Mouse (Mus musculus) brown adipose tissue, adult 24 weeks (tissue): ENCODE measurements around the gene Klc4. TPM values are rescaled to one million over a fixed set of nuclear protein-coding genes. Genes with fewer than 3 reads are reported as not detected.

ENCODE experiments used
- H3K27ac ChIP-seq: fragments of 200-500 bp; replicated peaks from 2 replicates; pipeline ENCODE4 v1.5.1; 2012; ENCODE audit warnings: low read depth, mild to moderate bottlenecking, low read length
- H3K4me1 ChIP-seq: fragments of 200-500 bp; 2 replicates; pipeline ENCODE4 v1.6.1; 2012; ENCODE audit warnings: low read length, mixed read lengths; ENCODE audit not compliant: control insufficient read depth, insufficient read depth, insufficient read length
- H3K4me3 ChIP-seq: fragments of 200-500 bp; 2 replicates; pipeline ENCODE4 v1.5.1; 2012; ENCODE audit warnings: low read depth, mild to moderate bottlenecking, low read length, moderate library complexity; ENCODE audit not compliant: insufficient read depth
- polyA plus RNA-seq: library from polyadenylated mRNA; stranded (reverse); fragments of >200 nt; gene quantifications from 2 replicates; pipeline ENCODE4 v1.2.4, GENCODE M21; 2012; ENCODE audit not compliant: missing spikeins, insufficient read depth, insufficient read length

Klc4 gene
- polyA plus RNA-seq, 1 experiment = 15.7 TPM

DNA sequence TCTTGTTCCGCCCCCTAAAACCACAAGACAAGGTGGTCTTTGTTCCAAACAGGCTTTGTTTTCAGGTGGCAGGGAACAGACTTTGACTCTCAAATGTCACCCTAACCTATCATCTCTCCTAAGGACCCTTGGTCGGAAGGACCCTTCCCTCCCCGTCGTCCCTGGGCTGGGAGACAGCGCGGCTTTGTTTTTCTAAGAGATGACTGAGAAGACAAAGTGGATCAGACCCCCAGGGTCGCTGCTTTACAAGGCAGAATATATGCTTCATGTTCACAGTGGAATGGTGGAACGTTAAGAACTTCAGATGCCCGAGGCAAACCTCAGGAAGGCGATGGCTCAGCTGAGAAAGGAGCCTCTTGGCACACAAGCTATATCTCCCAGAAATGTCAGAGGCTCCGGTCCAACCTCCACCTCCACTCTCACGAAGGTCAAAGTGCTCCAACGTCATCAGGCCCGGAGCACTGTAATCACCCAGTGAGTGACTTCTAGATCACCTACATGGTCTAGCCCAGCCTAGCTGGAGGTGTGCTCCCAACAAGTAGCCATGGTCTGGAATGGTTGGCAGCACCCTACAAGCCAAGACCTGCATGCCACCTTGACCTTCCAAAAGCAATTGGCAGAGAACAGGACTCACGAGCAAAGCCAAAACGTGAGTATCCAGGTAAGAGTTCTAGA is 26.0 kb downstream of the Klc4 start:
- no peak overlapping the region for H3K27ac ChIP-seq
- no peak overlapping the region for H3K4me3 ChIP-seq
- no peaks in the 10 kb centered on the region for H3K4me1 ChIP-seq

DNA sequence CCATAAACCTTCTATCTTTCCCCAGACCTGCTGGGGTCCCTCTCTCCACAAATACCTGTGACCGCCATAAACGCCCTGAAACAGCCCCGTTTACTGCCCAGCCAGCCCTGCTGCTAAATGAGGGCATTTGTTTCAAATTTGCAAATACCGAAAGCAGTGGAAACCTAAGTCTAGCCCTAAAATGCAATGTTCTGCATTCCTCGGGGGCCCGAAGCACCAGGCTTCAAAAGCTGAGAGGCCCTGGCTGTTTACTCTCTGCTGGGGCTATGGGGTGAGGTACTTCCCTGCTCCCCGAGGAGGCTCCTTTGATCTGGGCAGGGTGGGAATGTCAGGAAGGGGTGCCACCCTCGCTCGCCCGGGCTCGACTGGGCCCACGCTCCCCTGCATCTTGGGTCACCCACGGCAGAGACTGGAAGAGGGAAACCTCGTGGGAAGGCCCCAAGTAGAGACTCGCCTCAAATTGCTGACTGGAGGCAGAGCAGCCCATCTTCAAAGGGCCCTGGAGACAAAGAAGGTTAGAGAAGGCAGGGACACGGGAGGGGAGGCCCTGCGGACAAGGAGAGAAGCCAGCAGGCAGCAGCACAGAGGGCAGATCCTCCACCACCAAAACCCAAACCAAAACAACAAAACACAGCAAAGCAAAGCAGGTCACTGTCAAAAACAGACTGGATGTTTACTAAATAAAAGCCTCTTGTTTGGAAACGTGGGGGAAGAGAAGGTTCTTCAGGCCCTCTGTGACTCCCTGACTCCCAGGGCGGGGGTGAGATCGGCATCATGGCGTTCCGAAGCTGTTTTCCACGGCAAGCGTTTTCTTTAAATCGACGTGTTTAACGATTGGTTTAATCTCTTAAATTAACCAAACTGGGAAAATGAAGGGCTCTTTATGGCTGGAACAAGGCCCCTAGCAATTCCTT is 26.8 kb downstream of the Klc4 start:
- no peaks in the 10 kb centered on the region for H3K4me1 ChIP-seq
- no peak overlapping the region for H3K27ac ChIP-seq
- H3K4me3 ChIP-seq = no peak overlapping the region

DNA sequence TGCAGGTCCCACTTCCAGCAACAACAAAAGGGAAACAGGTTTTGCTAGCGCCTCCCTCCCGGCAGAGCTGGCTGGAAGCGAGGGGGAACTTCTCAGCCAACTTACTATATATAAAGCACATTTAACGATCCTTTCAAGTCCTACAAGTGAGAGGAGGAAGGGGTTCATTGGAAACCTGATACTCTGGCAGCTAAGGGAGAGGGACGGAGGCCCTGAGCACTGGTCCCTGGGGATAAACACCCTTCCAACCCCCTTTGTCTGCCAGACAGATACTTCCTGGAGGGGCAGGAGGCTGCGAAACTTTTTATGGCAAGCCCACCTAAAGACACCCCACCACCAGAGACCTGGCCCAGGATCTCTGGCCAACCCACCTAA is 27.4 kb downstream of the Klc4 start:
- H3K4me1 ChIP-seq = no peaks in the 10 kb centered on the region
- no peak overlapping the region for H3K27ac ChIP-seq
- H3K4me3 ChIP-seq = no peak overlapping the region

DNA sequence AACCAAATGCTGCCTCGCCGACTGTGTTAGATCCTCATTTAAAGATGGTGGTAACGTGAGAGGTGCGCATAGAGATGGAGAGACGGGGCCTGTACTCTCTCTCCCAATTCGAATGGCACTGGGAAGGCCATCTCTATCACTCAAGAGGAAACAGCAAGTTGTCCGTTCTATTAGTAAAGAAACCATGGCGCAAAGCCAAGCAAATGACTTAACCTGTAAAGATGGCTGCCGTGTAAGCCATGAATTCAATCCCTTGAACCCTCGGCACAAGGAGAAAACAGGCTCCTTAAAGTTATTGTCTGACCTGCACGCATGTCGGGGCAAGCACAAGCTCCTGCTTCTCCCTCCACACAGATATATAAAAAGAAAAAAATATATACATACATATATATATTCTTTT is 28.0 kb downstream of the Klc4 start:
- Histone ChIP-seq H3K4me1 (no peaks in the 10 kb centered on the region), H3K4me3 (no peak overlapping the region), H3K27ac (no peak overlapping the region)

DNA sequence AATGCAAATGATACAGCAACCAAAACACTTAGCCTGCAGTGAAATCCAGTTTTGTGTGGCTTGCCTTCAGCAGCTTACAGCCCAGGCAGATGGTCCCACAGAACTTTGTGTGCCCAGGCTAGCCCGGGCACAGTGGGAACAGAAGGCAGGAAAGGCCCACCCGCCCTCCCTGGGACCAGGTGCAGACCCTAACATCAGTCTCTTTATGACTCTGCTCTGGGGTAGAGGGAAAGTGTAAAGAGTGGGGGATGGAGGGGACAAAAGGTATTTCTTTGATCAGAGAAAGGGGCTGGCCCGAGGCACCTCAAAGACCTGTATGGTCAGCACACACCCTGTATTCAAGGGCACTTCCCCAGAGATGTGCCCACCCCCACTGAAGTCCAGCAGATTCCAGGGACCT is 32.6 kb downstream of the Klc4 start:
- Histone ChIP-seq H3K4me1 (no peaks in the 10 kb centered on the region), H3K4me3 (no peak overlapping the region), H3K27ac (no peak overlapping the region)

DNA sequence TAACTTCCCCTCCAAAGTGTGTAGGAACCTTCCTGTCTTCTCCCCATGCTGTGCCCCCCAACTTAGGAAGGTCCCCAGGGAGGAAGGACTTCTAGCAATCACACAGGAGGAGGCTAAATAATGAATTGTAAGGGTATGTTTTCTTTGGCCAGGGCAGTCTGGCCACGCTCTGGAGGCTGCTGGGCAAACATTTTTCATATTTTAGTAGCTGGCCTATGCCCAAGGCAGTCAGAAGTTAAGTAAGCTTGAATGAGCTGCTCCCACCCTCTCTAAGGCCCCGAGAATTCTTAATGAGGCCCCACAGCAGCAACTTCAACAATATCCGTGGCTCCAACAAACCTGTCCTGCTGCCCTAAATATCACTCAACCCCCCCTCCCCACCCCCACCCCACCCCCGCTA is 33.0 kb downstream of the Klc4 start:
- Histone ChIP-seq H3K4me3 (no peak overlapping the region), H3K4me1 (no peaks in the 10 kb centered on the region), H3K27ac (no peak overlapping the region)

DNA sequence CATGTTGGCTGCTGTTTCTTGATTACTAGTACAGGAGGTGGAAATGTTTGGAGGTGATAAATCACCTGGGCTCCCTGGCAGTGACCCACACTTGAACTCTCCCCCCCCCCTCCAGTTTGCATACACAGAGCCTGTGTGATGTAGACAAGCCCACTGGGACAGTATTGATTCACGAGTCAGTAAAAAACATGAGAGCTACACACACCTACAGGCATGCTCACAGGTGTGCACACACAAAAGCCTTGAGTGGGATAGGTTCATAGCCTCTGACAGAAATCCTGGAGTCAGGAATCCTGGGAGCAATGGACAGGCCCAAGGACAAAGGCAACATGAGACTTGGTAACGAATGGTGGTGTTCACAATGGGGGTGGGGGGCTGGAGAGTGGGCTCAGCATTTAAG is 33.6 kb downstream of the Klc4 start:
- Histone ChIP-seq H3K4me1 (no peaks in the 10 kb centered on the region), H3K27ac (no peak overlapping the region), H3K4me3 (no peak overlapping the region)

DNA sequence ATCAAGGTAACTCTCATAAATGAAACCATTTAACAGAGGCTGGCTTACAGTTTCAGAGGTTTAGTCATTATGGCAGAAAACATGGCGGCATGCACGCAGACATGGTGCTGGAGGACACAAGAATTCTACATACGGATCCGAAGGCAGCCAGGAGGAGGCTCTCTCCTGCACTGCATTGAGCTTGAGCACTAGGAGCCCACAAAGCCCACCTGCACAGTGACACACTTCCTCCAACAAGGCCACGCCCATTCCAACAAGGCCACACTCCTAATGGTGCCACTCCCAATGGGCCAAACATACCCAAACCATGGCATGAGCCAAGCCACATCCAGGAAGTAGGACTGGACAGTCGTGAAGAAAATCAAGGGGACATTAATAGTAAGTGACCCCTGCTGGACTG is 34.5 kb downstream of the Klc4 start:
- H3K4me1 ChIP-seq = no peaks in the 10 kb centered on the region

DNA sequence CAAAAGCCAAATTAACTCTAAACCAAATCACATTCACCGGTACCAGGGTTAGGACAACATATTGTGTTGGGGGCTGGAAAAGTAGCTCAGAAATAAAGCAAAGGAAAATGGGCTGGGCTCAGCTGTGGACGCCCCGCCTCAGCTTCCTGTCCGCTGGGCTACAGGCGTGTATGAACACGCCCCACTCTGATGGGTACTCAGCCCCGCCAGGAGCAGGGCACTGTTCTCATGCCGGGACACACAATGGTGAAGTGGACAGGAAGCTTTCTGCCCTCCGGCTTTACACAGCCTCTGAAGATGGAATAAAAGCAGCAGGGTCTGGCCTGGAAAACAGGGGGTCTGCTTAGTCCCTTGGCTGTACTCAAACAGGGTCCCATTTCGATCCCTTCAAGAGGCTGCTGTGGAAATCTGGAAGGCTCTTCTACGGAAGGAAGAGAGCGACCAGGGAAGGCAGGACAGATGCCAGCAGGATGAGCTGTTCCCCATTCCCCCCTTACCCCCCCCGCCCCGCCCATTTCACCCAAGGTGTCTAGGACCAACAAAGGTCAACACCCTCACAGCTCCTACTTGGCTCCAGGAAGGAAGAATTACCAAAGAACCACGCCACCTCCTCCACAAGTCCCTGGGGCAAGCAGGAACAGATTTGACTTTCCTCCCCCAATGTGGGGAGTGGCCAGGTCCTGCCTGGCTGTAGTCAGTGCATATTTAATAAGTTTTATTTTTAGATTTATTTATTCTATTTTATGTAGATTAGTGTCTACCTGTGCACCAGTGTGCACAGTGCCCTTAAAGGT is 35.9 kb downstream of the Klc4 start:
- H3K27ac ChIP-seq = peak overlapping the region; percentile 57; the same call in 1 of the 2 replicates
- H3K4me1 ChIP-seq = no peaks in the 10 kb centered on the region
- H3K4me3 ChIP-seq = peak overlapping the region; percentile 50

More for the DNA sequence above, 34.5 kb downstream of the Klc4 start:
- no peak overlapping the region for H3K27ac ChIP-seq
- no peak overlapping the region for H3K4me3 ChIP-seq

DNA sequence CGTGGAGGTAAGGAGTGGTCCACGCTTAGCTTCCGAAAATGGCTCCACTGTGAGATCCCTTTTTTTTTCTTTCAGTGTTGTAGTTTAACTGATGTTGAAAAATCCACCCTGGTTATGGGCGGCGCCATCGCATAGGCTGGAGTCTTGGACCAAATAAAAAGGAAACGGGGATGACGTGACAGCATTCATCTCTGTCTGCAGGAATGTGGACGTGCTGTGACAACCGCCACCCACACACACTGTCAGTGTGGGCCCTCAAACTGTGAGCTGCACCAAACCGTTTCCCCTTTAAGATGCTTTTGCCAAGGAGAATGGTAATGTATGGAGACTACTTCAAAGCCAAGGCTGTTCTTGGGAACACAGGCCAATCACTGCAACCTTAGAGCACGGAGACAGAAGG is 39.8 kb downstream of the Klc4 start:
- Histone ChIP-seq H3K4me3 (no peak overlapping the region), H3K27ac (no peak overlapping the region), H3K4me1 (no peaks in the 10 kb centered on the region)

DNA sequence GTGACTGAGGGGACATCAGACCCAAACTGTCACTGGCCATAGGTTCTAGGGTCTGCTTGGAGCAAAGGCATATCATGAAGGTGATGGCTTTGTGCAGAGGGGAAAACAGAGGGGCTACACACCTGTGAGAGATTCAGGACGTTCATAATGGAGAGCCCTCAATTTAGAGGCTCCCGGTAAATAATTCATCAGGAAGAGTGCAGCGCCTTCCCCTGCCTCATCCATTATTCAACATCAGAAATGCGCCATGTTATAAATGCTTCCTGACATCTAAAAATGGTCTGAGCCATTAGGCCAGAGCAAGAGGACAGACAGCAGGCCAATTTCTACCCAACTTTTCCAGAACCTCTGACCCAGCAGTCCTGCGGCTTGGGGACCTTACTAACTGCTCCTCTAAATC is 40.7 kb downstream of the Klc4 start:
- Histone ChIP-seq H3K4me3 (no peak overlapping the region), H3K4me1 (no peaks in the 10 kb centered on the region), H3K27ac (no peak overlapping the region)

DNA sequence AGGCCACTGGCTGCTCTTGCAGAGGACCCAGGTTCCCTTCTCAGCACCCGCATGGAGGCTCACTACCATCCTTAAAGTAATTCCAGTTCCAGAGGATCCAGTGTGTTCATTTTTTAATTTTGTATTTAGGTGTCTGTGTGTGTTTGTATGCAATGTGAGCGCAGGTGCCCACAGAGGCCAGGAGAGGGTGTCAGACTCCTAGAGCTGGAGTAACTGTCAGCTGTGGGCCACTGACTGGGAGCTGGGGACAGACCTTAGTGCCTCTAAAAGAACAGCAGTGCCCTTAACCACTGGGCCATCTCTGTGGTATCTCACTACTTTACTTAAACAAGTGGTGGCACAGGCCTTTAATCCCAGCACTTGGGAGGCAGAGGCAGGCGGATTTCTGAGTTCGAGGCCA is 42.6 kb downstream of the Klc4 start:
- H3K4me1 ChIP-seq = no peaks in the 10 kb centered on the region
- no peak overlapping the region for H3K27ac ChIP-seq
- H3K4me3 ChIP-seq = no peak overlapping the region

DNA sequence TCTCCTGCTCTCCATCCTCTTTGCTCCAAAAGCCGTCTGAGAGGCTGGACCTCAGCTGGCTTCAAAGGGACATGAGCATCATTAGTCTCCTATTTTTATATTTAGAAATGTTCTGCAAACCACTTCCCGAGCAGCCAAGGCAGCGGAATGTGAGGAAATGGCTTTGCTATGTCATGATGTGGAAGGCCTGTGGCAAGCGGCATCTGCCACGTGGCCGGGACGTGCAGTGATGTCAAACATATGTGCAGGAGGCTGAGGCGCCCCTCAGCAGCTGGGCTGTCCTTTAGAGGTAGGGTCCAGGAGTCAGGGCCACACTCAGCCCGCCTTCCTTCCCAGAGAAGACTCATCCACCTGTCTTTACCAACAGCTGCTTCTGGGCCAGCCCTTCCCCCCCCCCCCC is 43.6 kb downstream of the Klc4 start:
- Histone ChIP-seq H3K4me1 (no peaks in the 10 kb centered on the region), H3K4me3 (no peak overlapping the region), H3K27ac (no peak overlapping the region)

DNA sequence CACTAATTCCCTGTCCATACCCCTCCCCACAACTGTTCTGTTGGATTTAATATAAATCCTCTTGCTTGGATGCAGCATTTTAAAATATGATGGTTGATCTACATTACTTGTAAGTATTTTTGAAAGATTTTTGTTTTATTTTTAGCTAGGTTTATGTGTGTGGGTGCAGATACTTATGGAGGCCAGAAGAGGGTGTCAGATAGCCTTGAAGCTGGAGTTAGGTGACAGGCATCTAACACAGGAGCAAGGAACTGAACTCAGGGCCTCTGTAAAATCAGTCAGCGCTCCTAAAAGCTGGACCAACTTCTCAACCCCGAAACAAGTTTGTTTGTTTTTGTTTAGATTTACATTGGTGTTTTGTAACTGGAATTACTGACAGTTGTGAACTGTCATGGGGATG is 45.3 kb downstream of the Klc4 start:
- Histone ChIP-seq H3K27ac (no peak overlapping the region), H3K4me1 (no peaks in the 10 kb centered on the region), H3K4me3 (no peak overlapping the region)

DNA sequence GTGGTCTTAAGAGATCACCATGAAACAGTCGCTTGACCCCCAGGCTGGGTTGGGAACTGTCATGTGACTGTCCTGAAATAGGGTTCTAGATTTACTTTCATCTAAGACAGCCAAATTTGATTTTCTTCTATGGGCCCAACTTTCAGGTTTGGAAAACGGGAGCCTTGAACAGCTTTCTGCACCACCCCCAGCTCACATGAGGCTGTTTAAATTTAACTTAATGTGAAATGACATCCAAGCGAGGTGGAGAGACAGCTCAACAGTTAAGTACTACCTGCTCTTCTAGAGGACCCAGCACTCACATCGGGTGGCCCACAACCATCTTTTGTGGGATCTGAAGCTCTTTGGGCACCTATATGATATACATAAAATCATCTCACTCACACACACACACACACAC is 46.9 kb downstream of the Klc4 start:
- H3K4me1 ChIP-seq = no peaks in the 10 kb centered on the region
- no peak overlapping the region for H3K27ac ChIP-seq
- no peak overlapping the region for H3K4me3 ChIP-seq
